Mouse (Mus musculus) hindbrain, postnatal 0 days (tissue): Measurements from ENCODE around the gene Tmed2. TPM values are rescaled to one million over a fixed set of nuclear protein-coding genes. Genes with fewer than 3 reads are reported as not detected.
A peak's percentile ranks its signal among the peaks of the same experiment; 100 is the strongest.
"Not testable (repeated sequence)": the region's sequence is repeated elsewhere in the genome, so short reads cannot be mapped to it uniquely, and the experiment has no call there.

Source experiments
- ATAC-seq: fragments of 200-750 bp; cut with Nextera tagmentation; 2 replicates; pipeline ENCODE4 v1.8.0; 2017; ENCODE audit warnings: mild to moderate bottlenecking, moderate TSS enrichment, moderate library complexity
- DNase-seq: peaks from one replicate; pipeline ENCODE4 v3.0.0-alpha.2; 2015; ENCODE audit warnings: low spot score
- H3K27ac ChIP-seq: fragments of 300-500 bp; sonication (generic); 2 replicates; pipeline ENCODE4 v1.5.1; 2014; ENCODE audit warnings: mild to moderate bottlenecking
- H3K27me3 ChIP-seq: fragments of 300-500 bp; sonication (generic); 2 replicates; pipeline ENCODE4 v1.6.1; 2014; ENCODE audit warnings: low read length, mixed read lengths; ENCODE audit not compliant: insufficient read depth
- H3K36me3 ChIP-seq: fragments of 300-500 bp; sonication (generic); 2 replicates; pipeline ENCODE4 v1.6.1; 2014; ENCODE audit warnings: low read length, mixed read lengths; ENCODE audit not compliant: insufficient read depth
- H3K4me1 ChIP-seq: fragments of 300-500 bp; sonication (generic); 2 replicates; pipeline ENCODE4 v1.6.1; 2014; ENCODE audit warnings: antibody characterized with exemption, low read length, mixed read lengths; ENCODE audit not compliant: insufficient read depth
- H3K4me2 ChIP-seq: fragments of 300-500 bp; sonication (generic); 2 replicates; pipeline ENCODE4 v1.6.1; 2014; ENCODE audit warnings: low read depth, mild to moderate bottlenecking, low read length, moderate library complexity, mixed read lengths
- H3K4me3 ChIP-seq: fragments of 300-500 bp; sonication (generic); 2 replicates; pipeline ENCODE4 v1.5.1; 2014; ENCODE audit warnings: low read length
- H3K9ac ChIP-seq: fragments of 300-500 bp; sonication (generic); replicated peaks from 2 replicates; pipeline ENCODE4 v1.6.1; 2014; ENCODE audit warnings: mild to moderate bottlenecking, low read length, moderate library complexity, mixed read lengths
- H3K9me3 ChIP-seq: fragments of 300-500 bp; sonication (generic); 2 replicates; pipeline ENCODE4 v1.6.1; 2016; ENCODE audit warnings: low read length, mixed read lengths
- CTCF ChIP-seq: IDR thresholded peaks from 2 replicates; pipeline ENCODE4 v1.5.1; 2016; ENCODE audit warnings: antibody characterized with exemption, control low read depth, low read depth
- WGBS: fragments of 180-500 bp; shearing (Covaris S2); extraction: QIAGEN DNeasy Blood & Tissue Kit; methylation state at CpG from one replicate; pipeline ENCODE4 v1.1.7; 2014; 5-methylcytosine and 5-hydroxymethylcytosine counted together
- polyA plus RNA-seq: library from polyadenylated mRNA; unstranded; fragments of >200 nt; fragmentation: Nextera tagmentation; extraction: Ambion mirVana; gene quantifications from 2 replicates; pipeline ENCODE4 v1.2.1, GENCODE M21; 2015
- total RNA-seq: library from RNA; depleted of rRNA; stranded (reverse); fragments of >200 nt; gene quantifications from 2 replicates; pipeline ENCODE4 v1.2.3, GENCODE M21; 2014

Gene Tmed2
- total and polyA plus RNA-seq, 2 experiments from 2014 or later = 206 to 329 TPM

DNA sequence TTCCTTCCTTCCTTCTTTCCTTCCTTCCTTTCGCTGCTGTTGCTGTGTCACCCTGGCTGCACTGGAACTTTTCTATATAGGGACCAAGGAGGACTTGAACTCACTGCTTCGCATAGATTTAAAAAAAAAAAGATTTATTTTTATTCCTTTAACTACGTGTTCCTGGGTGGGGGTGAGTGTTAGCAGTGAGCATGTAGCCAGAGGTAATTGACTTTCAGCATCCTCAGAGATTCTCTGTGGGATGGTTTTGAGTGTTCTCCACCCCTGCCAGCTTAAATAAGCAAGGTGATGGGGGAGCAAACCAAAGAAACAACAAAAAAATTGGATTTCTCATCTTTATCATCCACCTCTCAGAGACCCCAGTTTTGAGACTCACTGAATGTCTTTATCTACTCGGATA lies 590 bp upstream of the Tmed2 start:
- ATAC-seq = no peak
- WGBS = 75% methylated on average over 4 of the region's 4 CpGs

GRCm38 (mm10) chr5:124540905-124541601 lies 558 bp downstream of the Tmed2 start:
- no peak for TF ChIP-seq CTCF
- Histone ChIP-seq H3K4me2 (peak overlapping the region; percentile 68), H3K9ac (peak overlapping the region; percentile 66), H3K9me3 (no peaks in the 10 kb centered on the region), H3K4me3 (peak overlapping the region; percentile 63), H3K4me1 (no peaks in the 10 kb centered on the region; the same call in 1 of the 2 replicates), H3K36me3 (peaks cover 15% of the 10 kb centered on the region; the same call in 1 of the 2 replicates), H3K27me3 (no peaks in the 10 kb centered on the region), H3K27ac (peak overlapping the region; percentile 78)
- ATAC-seq (peak; percentile 79), DNase-seq (peak; percentile 75)
- under 1% methylated on average over 69 of the region's 89 CpGs for WGBS

More for the DNA sequence above, 590 bp upstream of the Tmed2 start:
- Histone ChIP-seq H3K27ac (peak overlapping the region; percentile 78), H3K4me1 (no peaks in the 10 kb centered on the region; the same call in 1 of the 2 replicates), H3K9ac (no peak overlapping the region; the same call in 1 of the 2 replicates), H3K4me2 (peak overlapping the region; percentile 48), H3K4me3 (peak overlapping the region; percentile 63; the same call in 1 of the 2 replicates), H3K9me3 (no peaks in the 10 kb centered on the region), H3K36me3 (peaks cover 6% of the 10 kb centered on the region; the same call in 1 of the 2 replicates), H3K27me3 (no peaks in the 10 kb centered on the region)
- no peak for DNase-seq
- no peak for TF ChIP-seq CTCF

DNA sequence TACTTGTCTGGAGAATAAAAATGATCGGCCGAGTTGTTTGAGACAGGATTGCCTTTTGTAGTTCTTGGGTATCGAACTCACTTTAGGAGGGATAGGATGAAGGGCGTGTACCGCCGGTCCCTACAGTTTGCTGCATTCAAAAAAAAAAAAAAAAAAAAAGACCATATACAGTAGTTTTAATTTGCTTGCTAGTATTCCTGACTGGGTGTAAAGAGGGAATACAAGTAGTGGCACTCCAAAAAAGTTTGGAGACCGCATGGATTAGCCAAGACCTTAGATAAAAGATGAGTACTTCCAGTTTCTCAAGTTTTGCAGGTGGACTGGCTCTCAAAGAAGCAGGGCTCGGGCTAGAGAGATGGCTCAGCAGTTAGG lies 1.1 kb downstream of the Tmed2 start:
- Histone ChIP-seq H3K4me2 (peak overlapping the region; percentile 68), H3K9ac (peak overlapping the region; percentile 66), H3K9me3 (no peaks in the 10 kb centered on the region), H3K4me1 (no peaks in the 10 kb centered on the region; the same call in 1 of the 2 replicates), H3K27me3 (no peaks in the 10 kb centered on the region), H3K36me3 (peaks cover 20% of the 10 kb centered on the region), H3K4me3 (peak overlapping the region; percentile 63), H3K27ac (no peak overlapping the region; the same call in 1 of the 2 replicates)
- 16% methylated on average over 8 of the region's 8 CpGs for WGBS
- DNase-seq (no peak), ATAC-seq (no peak)
- no peak for TF ChIP-seq CTCF

GRCm38 (mm10) chr5:124550737-124551136 lies 10.2 kb downstream of the Tmed2 start:
- not testable (repeated sequence) for H3K9ac ChIP-seq, DNase-seq, H3K9me3 ChIP-seq, H3K27me3 ChIP-seq, H3K27ac ChIP-seq, H3K4me1 ChIP-seq, ATAC-seq, H3K4me3 ChIP-seq, H3K4me2 ChIP-seq
- H3K36me3 ChIP-seq = peaks cover 43% of the 10 kb centered on the region
- 84% methylated on average over 4 of the region's 4 CpGs for WGBS

GRCm38 (mm10) chr5:124551349-124552093 lies 11.0 kb downstream of the Tmed2 start:
- not testable (repeated sequence) for H3K9me3 ChIP-seq, H3K9ac ChIP-seq, ATAC-seq, H3K27me3 ChIP-seq, DNase-seq, H3K4me1 ChIP-seq
- peak overlapping the region; percentile 80; the same call in 1 of the 2 replicates for H3K27ac ChIP-seq
- 30% methylated on average over 5 of the region's 5 CpGs for WGBS
- H3K4me2 ChIP-seq = peak overlapping the region; percentile 74
- TF ChIP-seq CTCF = peak; percentile 40
- peaks cover 40% of the 10 kb centered on the region for H3K36me3 ChIP-seq
- H3K4me3 ChIP-seq = peak overlapping the region; percentile 60; the same call in 1 of the 2 replicates

GRCm38 (mm10) chr5:124552094-124552472 lies 11.6 kb downstream of the Tmed2 start:
- Histone ChIP-seq H3K27me3 (no peaks in the 10 kb centered on the region), H3K9me3 (no peaks in the 10 kb centered on the region), H3K4me1 (peaks cover 5% of the 10 kb centered on the region; the same call in 1 of the 2 replicates), H3K4me3 (peak overlapping the region; percentile 60), H3K9ac (peak overlapping the region; percentile 64), H3K27ac (peak overlapping the region; percentile 80), H3K4me2 (peak overlapping the region; percentile 74), H3K36me3 (peaks cover 41% of the 10 kb centered on the region)
- TF ChIP-seq CTCF = no peak
- 9% methylated on average over 9 of the region's 9 CpGs for WGBS
- DNase-seq (peak; percentile 34), ATAC-seq (no peak; the same call in 1 of the 2 replicates)
